8 mouse cellular contexts compared by ENCODE assay signal in genomic region chr1:64691581-64691980, GRCm38 (mm10). TPM values are rescaled to one million over a fixed set of nuclear protein-coding genes. Genes with fewer than 3 reads are reported as not detected.
DNase-seq lines count a peak whose midpoint lies in the region; ATAC-seq and TF ChIP-seq lines count a peak whose summit lies in the region.

No protein-coding gene starts in this region.

- peak overlapping the region; percentile 93 for H3K4me2 ChIP-seq in kidney, postnatal 0 days (ENCODE audit: low read length)
- peak overlapping the region; percentile 73 for H3K4me2 ChIP-seq in hindbrain, embryonic 13.5 days
- peak overlapping the region; percentile 80 for H3K4me2 ChIP-seq in midbrain, embryonic 15.5 days

- H3K4me1 ChIP-seq in kidney, postnatal 0 days (replicated peaks; ENCODE audit: insufficient read depth, low read length), result peaks cover 8% of the 10 kb centered on the region; the same call in 1 of the 2 replicates
- H3K4me1 ChIP-seq in hindbrain, embryonic 13.5 days (replicated peaks), result peaks cover 39% of the 10 kb centered on the region
- peaks cover 31% of the 10 kb centered on the region for H3K4me1 ChIP-seq in midbrain, embryonic 15.5 days

- H3K9ac ChIP-seq in kidney, postnatal 0 days (ENCODE audit: low read depth, low read length), result peak overlapping the region; percentile 91
- H3K9ac ChIP-seq in hindbrain, embryonic 13.5 days, result peak overlapping the region; percentile 89
- peak overlapping the region; percentile 85 for H3K9ac ChIP-seq in midbrain, embryonic 15.5 days

- WGBS in kidney, postnatal 0 days, result 3% methylated on average over 9 of the region's 9 CpGs
- WGBS in hindbrain, embryonic 13.5 days, result 4% methylated on average over 9 of the region's 9 CpGs
- WGBS in midbrain, embryonic 15.5 days, result 2% methylated on average over 9 of the region's 9 CpGs

- peak overlapping the region; percentile 84 for H3K27ac ChIP-seq in kidney, postnatal 0 days
- H3K27ac ChIP-seq in hindbrain, embryonic 13.5 days, result peak overlapping the region; percentile 85; the same call in 1 of the 2 replicates
- H3K27ac ChIP-seq in midbrain, embryonic 15.5 days, result peak overlapping the region; percentile 55; the same call in 1 of the 2 replicates

- DNase-seq in kidney, postnatal 0 days (ENCODE audit: low spot score), result peak; percentile 45
- no peak for DNase-seq in kidney, adult 8-10 months
- DNase-seq in adipocyte (ENCODE audit: low spot score), result peak; percentile 20
- DNase-seq in frontal cortex, adult 2 months (ENCODE audit: extremely low spot score in 1 of 2, low spot score in 1 of 2), result no peak
- no peak for DNase-seq in spleen, postnatal 14 days (ENCODE audit: low spot score in 2 of 2)

- no peak for TF ChIP-seq CTCF in kidney, postnatal 0 days (IDR thresholded peaks at IDR 0.05; ENCODE audit: low read depth)

- H3K9me3 ChIP-seq in kidney, postnatal 0 days (replicated peaks; ENCODE audit: low read length), result no peaks in the 10 kb centered on the region
- no peaks in the 10 kb centered on the region for H3K9me3 ChIP-seq in hindbrain, embryonic 13.5 days
- no peaks in the 10 kb centered on the region for H3K9me3 ChIP-seq in midbrain, embryonic 15.5 days

- no peaks in the 10 kb centered on the region for H3K36me3 ChIP-seq in kidney, postnatal 0 days (ENCODE audit: insufficient read depth, low read length)
- H3K36me3 ChIP-seq in hindbrain, embryonic 13.5 days, result no peaks in the 10 kb centered on the region
- H3K36me3 ChIP-seq in midbrain, embryonic 15.5 days (replicated peaks), result no peaks in the 10 kb centered on the region

- H3K4me3 ChIP-seq in kidney, postnatal 0 days (replicated peaks; ENCODE audit: low read depth, low read length), result peak overlapping the region; percentile 79
- H3K4me3 ChIP-seq in hindbrain, embryonic 13.5 days, result peak overlapping the region; percentile 93
- peak overlapping the region; percentile 89 for H3K4me3 ChIP-seq in midbrain, embryonic 15.5 days

- H3K27me3 ChIP-seq in kidney, postnatal 0 days (ENCODE audit: insufficient read depth, low read length), result no peaks in the 10 kb centered on the region
- H3K27me3 ChIP-seq in hindbrain, embryonic 13.5 days, result no peaks in the 10 kb centered on the region
- H3K27me3 ChIP-seq in midbrain, embryonic 15.5 days (replicated peaks), result no peaks in the 10 kb centered on the region

- ATAC-seq in kidney, postnatal 0 days (replicated peaks; ENCODE audit: low FRiP score, low read depth), result no peak
- ATAC-seq in hindbrain, embryonic 13.5 days (ENCODE audit: low FRiP score), result no peak
- no peak for ATAC-seq in midbrain, embryonic 15.5 days (replicated peaks)
- ATAC-seq in activated CD4-positive, CD25-positive, alpha-beta regulatory T cell, adult 4 months, result no peak

RNA-seq across cellular contexts. Expression of gene Ccnyl1, which starts 1.3 kb away (rescaled TPM):
- polyA plus RNA-seq in kidney, postnatal 0 days (2015; fragmentation: Nextera tagmentation; extraction: Ambion mirVana), result 4.5 and 5.0 TPM in 2 replicates
- polyA plus RNA-seq in hindbrain, embryonic 13.5 days (2015; fragmentation: Nextera tagmentation; extraction: Ambion mirVana), result 5.0 and 5.3 TPM in 2 replicates
- polyA plus RNA-seq in midbrain, embryonic 15.5 days (2015; fragmentation: Nextera tagmentation; extraction: Ambion mirVana), result 5.6 and 5.8 TPM in 2 replicates
- 1 to 10 TPM; 1.5 to 2.3 TPM for polyA plus RNA-seq in activated CD4-positive, CD25-positive, alpha-beta regulatory T cell, adult 4 months (2017; shearing (Covaris generic))
- polyA plus RNA-seq in frontal cortex, adult 2 months (2012; rRNA removed), result 26.5 and 28.3 TPM in 2 replicates

RNA-seq across cellular contexts. Expression of gene Fzd5, which starts 46.0 kb away (rescaled TPM):
- 1.9 and 2.5 TPM in 2 replicates for polyA plus RNA-seq in kidney, postnatal 0 days (2015; fragmentation: Nextera tagmentation; extraction: Ambion mirVana)
- polyA plus RNA-seq in hindbrain, embryonic 13.5 days (2015; fragmentation: Nextera tagmentation; extraction: Ambion mirVana), result 0.21 and 0.27 TPM in 2 replicates
- 0.45 and 0.50 TPM in 2 replicates for polyA plus RNA-seq in midbrain, embryonic 15.5 days (2015; fragmentation: Nextera tagmentation; extraction: Ambion mirVana)
- under 1 TPM; 0.53 to 0.64 TPM for polyA plus RNA-seq in activated CD4-positive, CD25-positive, alpha-beta regulatory T cell, adult 4 months (2017; shearing (Covaris generic))
- polyA plus RNA-seq in frontal cortex, adult 2 months (2012; rRNA removed), result 0.97 and 1.3 TPM in 2 replicates

Comparison
In these comparisons a context has a peak if more than half of its experiments do, and no peak if none do; other contexts are left out.
1. DNase-seq: peak in kidney, postnatal 0 days (single experiment) and adipocyte (single experiment); none in kidney, adult 8-10 months (0 of 2), frontal cortex, adult 2 months (0 of 2) and spleen, postnatal 14 days (0 of 2).
2. Peak in every context shown above with its lines, with median percentiles within 50 percentile points of each other: H3K27ac ChIP-seq, H3K4me2 ChIP-seq, H3K4me3 ChIP-seq and H3K9ac ChIP-seq.